Mouse (Mus musculus) C2C12 (cell line): ENCODE measurements around the gene Hmgb1. TPM values are rescaled to one million over a fixed set of nuclear protein-coding genes. Genes with fewer than 3 reads are reported as not detected.

ENCODE experiments used
- H3K27me3 ChIP-seq: one replicate; pipeline ENCODE4 v1.6.1; 2011; ENCODE audit not compliant: control insufficient read depth, insufficient read depth, insufficient read length
- H3K36me3 ChIP-seq: one replicate; pipeline ENCODE4 v1.6.1; 2011; ENCODE audit not compliant: control insufficient read depth, insufficient read depth
- H3K4me3 ChIP-seq: one replicate; pipeline ENCODE4 v1.5.1; 2011; ENCODE audit warnings: mild to moderate bottlenecking, control low read depth; ENCODE audit not compliant: poor library complexity, insufficient read depth, severe bottlenecking
- H3K79me2 ChIP-seq: one replicate; pipeline ENCODE4 v1.6.1; 2011; ENCODE audit not compliant: control insufficient read depth, insufficient read depth
- H3K79me3 ChIP-seq: one replicate; pipeline ENCODE4 v1.6.1; 2011; ENCODE audit warnings: low read depth, control low read depth
- H3ac ChIP-seq: one replicate; pipeline ENCODE3; 2011; ENCODE audit warnings: low read depth; ENCODE audit not compliant: control insufficient read depth, insufficient read length
- CEBPB ChIP-seq: IDR thresholded peaks from one replicate; pipeline ENCODE4 v1.6.1; 2011; ENCODE audit warnings: low read depth, mild to moderate bottlenecking, control low read depth, moderate library complexity
- CTCF ChIP-seq: IDR thresholded peaks from one replicate; pipeline ENCODE4 v1.5.1; 2011; ENCODE audit not compliant: control insufficient read depth, insufficient read depth, insufficient read length
- FOSL1 ChIP-seq: IDR thresholded peaks from one replicate; pipeline ENCODE4 v1.8.0; 2011; ENCODE audit warnings: mild to moderate bottlenecking, low read length; ENCODE audit not compliant: poor library complexity, insufficient read depth, severe bottlenecking
- MAX ChIP-seq: IDR thresholded peaks from one replicate; pipeline ENCODE4 v1.6.1; 2011; ENCODE audit warnings: mild to moderate bottlenecking, control low read depth
- MYOD1 ChIP-seq: IDR thresholded peaks from one replicate; pipeline ENCODE4 v1.6.1; 2011; ENCODE audit warnings: low read depth; ENCODE audit not compliant: control insufficient read depth, insufficient read length
- MYOG ChIP-seq: IDR thresholded peaks from one replicate; pipeline ENCODE4 v1.6.1; 2011; ENCODE audit not compliant: control insufficient read depth, insufficient read length; ENCODE audit errors: extremely low read depth
- USF1 ChIP-seq: IDR thresholded peaks from one replicate; pipeline ENCODE4 v1.6.1; 2011; ENCODE audit warnings: low read depth, mild to moderate bottlenecking, control low read depth, moderate library complexity
- polyA plus RNA-seq: library from polyadenylated mRNA; unstranded; fragments of >200 nt; fragmentation: generic; extraction: Trizol; gene quantifications from one replicate; pipeline ENCODE4 v1.2.1, GENCODE M21; 2012; ENCODE audit warnings: missing spikeins

Hmgb1 gene
- polyA plus RNA-seq, 1 experiment = 185 TPM

DNA sequence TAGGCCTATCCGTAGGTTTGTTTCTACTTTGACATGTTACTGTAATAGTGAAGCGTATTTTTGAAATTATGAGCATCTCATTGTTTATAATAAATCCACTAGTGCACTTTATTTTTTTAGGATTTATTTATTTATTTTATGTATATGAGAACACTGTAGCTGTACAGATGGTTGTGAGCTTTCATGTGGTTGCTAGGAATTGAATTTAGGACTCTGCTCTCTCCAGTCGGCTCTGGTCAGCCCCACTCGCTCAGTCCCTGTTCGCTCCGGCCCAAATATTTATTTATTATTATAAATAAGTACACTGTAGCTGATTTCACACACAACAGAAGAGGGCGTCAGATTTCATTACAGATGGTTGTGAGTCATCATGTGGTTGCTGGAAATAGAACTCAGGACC lies 24.5 kb upstream of the Hmgb1 start:
- TF ChIP-seq MYOD1 = no peak
- no peak for TF ChIP-seq MYOG
- TF ChIP-seq FOSL1 = no peak
- no peak for TF ChIP-seq USF1
- no peak for TF ChIP-seq CEBPB
- TF ChIP-seq MAX = no peak
- TF ChIP-seq CTCF = no peak
- peaks cover 29% of the 10 kb centered on the region for H3K79me3 ChIP-seq
- no peak overlapping the region for H3K4me3 ChIP-seq
- no peak overlapping the region for H3ac ChIP-seq
- peaks cover 84% of the 10 kb centered on the region for H3K36me3 ChIP-seq
- no peaks in the 10 kb centered on the region for H3K27me3 ChIP-seq
- peaks cover 48% of the 10 kb centered on the region for H3K79me2 ChIP-seq

DNA sequence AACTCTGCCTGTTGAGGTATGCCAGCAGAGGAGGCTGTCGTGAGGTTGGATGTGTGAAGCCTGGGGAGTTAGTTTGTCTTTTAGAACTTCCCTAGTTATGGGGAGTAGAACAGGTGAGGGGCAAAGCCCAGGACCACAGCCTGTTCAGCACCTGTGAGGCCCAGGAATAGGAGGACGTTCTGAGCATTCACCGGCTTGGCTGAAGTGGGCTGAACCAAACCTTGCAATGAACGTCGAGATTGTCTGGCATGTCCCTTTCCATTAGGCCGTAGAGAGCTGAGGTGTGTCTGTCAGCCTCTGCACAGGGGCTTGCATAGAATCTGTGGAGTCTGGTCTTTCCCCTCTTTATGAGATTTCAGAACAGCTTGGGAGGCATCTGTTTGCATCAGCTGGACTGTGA lies 23.4 kb upstream of the Hmgb1 start:
- no peak overlapping the region for H3K4me3 ChIP-seq
- TF ChIP-seq MAX = no peak
- no peak for TF ChIP-seq CEBPB
- TF ChIP-seq MYOD1 = no peak
- no peak for TF ChIP-seq FOSL1
- no peak for TF ChIP-seq CTCF
- peaks cover 29% of the 10 kb centered on the region for H3K79me3 ChIP-seq
- no peaks in the 10 kb centered on the region for H3K27me3 ChIP-seq
- no peak overlapping the region for H3ac ChIP-seq
- peaks cover 49% of the 10 kb centered on the region for H3K79me2 ChIP-seq
- peaks cover 81% of the 10 kb centered on the region for H3K36me3 ChIP-seq

DNA sequence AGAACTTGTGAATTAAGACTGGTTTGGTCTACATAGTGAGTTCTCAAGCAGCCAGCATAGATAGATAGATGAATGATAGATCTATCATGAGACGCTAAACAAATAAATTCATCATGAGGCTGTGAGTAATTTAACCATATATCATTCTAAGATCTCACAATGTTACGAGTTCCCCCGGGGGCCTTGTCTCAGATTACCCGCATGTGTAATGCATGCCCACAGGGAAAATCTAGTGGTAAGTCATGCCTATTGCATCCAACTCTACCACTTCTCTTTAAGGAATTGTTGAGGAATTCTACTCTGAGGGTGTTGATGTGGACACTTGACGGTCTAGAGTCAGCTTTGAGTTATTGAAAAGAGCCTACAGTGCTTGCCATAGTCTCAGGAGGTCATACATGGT lies 22.0 kb upstream of the Hmgb1 start:
- no peak overlapping the region for H3ac ChIP-seq
- H3K79me2 ChIP-seq = peaks cover 49% of the 10 kb centered on the region
- H3K79me3 ChIP-seq = peaks cover 29% of the 10 kb centered on the region
- peaks cover 82% of the 10 kb centered on the region for H3K36me3 ChIP-seq
- TF ChIP-seq USF1 = no peak
- no peaks in the 10 kb centered on the region for H3K27me3 ChIP-seq
- no peak overlapping the region for H3K4me3 ChIP-seq

DNA sequence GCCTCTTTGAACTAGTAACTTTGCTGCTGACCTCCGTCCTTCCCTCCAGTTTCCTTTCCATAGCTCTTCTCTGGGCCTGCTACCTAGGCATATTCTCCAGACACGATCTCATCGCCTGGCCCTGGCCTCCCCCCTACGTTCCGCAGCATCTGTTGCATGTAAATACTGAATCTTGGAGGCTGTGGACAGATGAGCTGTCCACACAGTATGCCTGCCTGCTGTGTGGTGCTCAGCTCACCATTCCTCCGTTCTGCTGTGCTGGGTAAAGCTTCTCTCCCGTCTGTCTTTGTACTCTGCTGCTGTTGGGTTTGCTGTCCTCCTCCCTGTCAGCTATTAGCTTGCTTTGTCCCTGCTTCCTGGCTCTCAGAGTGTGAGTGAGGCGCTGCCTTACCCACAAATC lies 21.0 kb upstream of the Hmgb1 start:
- peaks cover 77% of the 10 kb centered on the region for H3K36me3 ChIP-seq

DNA sequence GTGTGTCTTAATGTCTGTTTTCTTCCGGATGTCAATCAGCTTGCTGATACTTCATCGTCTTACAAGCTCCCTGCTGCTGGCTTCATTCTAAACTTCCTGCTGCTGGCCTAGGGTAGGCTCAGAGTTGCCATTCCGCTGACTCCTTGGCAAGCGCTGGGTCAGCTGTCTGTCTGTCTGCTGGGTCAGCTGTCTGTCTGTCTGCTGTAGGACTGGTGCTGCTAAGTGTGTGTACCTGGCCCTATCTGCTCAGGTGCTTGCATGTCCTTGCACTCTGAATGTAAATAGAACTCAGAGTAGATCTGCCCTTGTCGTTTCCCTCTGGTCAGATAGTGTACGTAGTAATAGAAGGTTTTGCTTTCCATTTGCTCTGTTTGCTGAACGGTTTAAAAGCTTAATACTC lies 20.5 kb upstream of the Hmgb1 start:
- H3ac ChIP-seq = no peak overlapping the region
- no peak overlapping the region for H3K4me3 ChIP-seq
- H3K79me3 ChIP-seq = peaks cover 29% of the 10 kb centered on the region
- no peaks in the 10 kb centered on the region for H3K27me3 ChIP-seq
- peaks cover 76% of the 10 kb centered on the region for H3K36me3 ChIP-seq
- H3K79me2 ChIP-seq = peaks cover 49% of the 10 kb centered on the region
- TF ChIP-seq MYOD1 (no peak), FOSL1 (no peak), MAX (no peak), CEBPB (no peak), USF1 (no peak), MYOG (no peak), CTCF (no peak)

More for the DNA sequence above, 21.0 kb upstream of the Hmgb1 start:
- TF ChIP-seq MYOG = no peak
- TF ChIP-seq MAX = no peak
- TF ChIP-seq MYOD1 = peak; percentile 78
- no peak for TF ChIP-seq CTCF
- TF ChIP-seq USF1 = no peak
- H3K79me2 ChIP-seq = peaks cover 49% of the 10 kb centered on the region
- peaks cover 29% of the 10 kb centered on the region for H3K79me3 ChIP-seq
- no peaks in the 10 kb centered on the region for H3K27me3 ChIP-seq
- no peak overlapping the region for H3ac ChIP-seq
- no peak overlapping the region for H3K4me3 ChIP-seq

DNA sequence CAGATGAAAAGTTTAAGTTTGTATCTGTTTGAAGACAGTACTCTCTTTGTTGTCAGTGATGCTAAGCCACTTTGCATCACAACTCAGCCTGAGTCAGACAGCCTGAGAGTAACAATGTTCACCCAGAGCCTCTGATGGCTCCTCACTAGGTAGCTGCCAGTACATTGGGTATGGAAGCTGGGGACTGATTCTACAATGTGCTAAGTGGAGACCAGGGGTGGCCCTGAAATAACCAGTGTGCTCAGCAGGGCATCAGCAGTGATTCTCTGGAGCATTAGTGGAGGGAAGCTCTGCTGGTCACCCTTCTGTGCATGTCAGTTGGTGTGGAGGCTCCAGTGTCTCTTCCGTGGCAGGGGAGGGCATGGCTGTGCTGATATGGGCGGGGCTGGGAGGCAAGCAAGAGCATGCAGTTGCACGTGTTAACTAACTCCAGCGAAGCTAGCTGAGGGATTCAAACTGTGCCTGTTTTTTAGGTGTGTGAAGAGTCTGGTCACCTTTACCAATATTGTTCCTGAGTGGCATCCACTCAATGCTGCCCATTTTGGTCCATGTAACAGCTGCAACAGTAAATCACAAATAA lies 19.6 kb upstream of the Hmgb1 start:
- Histone ChIP-seq H3K27me3 (no peaks in the 10 kb centered on the region), H3K79me2 (peaks cover 58% of the 10 kb centered on the region), H3K79me3 (peaks cover 36% of the 10 kb centered on the region), H3K36me3 (peaks cover 82% of the 10 kb centered on the region), H3ac (peak overlapping the region; percentile 20), H3K4me3 (no peak overlapping the region)
- TF ChIP-seq MAX (no peak), MYOD1 (no peak), FOSL1 (no peak), CEBPB (no peak), CTCF (no peak), MYOG (no peak)
